Mouse (Mus musculus) C2C12 (cell line): ENCODE data around the gene Sec22c.
A peak's percentile ranks its signal among the peaks of the same experiment; 100 is the strongest.

Experiments
- CTCF ChIP-seq: IDR thresholded peaks from one replicate; pipeline ENCODE4 v1.5.1; 2011; ENCODE audit not compliant: control insufficient read depth, insufficient read depth, insufficient read length
- FOSL1 ChIP-seq: IDR thresholded peaks from one replicate; pipeline ENCODE4 v1.8.0; 2011; ENCODE audit warnings: mild to moderate bottlenecking, low read length; ENCODE audit not compliant: poor library complexity, insufficient read depth, severe bottlenecking
- MAX ChIP-seq: IDR thresholded peaks from one replicate; pipeline ENCODE4 v1.6.1; 2011; ENCODE audit warnings: mild to moderate bottlenecking, control low read depth
- MYOG ChIP-seq: IDR thresholded peaks from one replicate; pipeline ENCODE4 v1.6.1; 2011; ENCODE audit not compliant: control insufficient read depth, insufficient read length; ENCODE audit errors: extremely low read depth
- USF1 ChIP-seq: IDR thresholded peaks from one replicate; pipeline ENCODE4 v1.6.1; 2011; ENCODE audit warnings: low read depth, mild to moderate bottlenecking, control low read depth, moderate library complexity

GRCm38 (mm10) chr9:121679549-121679948, 25.7 kb downstream of the Sec22c start:
- TF ChIP-seq USF1 (no peak), CTCF (peak; percentile 73), MYOG (no peak), FOSL1 (no peak), MAX (no peak)
